Comparison of ENCODE assay signal across 10 mouse cellular contexts in genomic region chr6:125577882-125578646, GRCm38 (mm10). TPM values are rescaled to one million over a fixed set of nuclear protein-coding genes. Genes with fewer than 3 reads are reported as not detected.
A peak's percentile ranks its signal among the peaks of the same experiment; 100 is the strongest.
DNase-seq lines count a peak whose midpoint lies in the region; ATAC-seq and TF ChIP-seq lines count a peak whose summit lies in the region.
"Had no signal": no experiment of that assay in that cellular context is flagged by ENCODE, and none has a peak within 500 bp of the region (broad histone marks: within the 10 kb centered on the region; RNA-seq: fewer than 3 reads in every experiment).

No protein-coding gene starts in this region.

- 0 out of 2 replicates have a peak overlapping the region, but pooled peaks have one; percentile 13 for H3K27ac ChIP-seq in limb, embryonic 14.5 days (replicated peaks; ENCODE audit: low read depth, low read length)
- no peak overlapping the region for H3K27ac ChIP-seq in limb, embryonic 10.5 days
- 0 out of 2 replicates have a peak overlapping the region, but pooled peaks have one; percentile 24 for H3K27ac ChIP-seq in heart, embryonic 10.5 days
- H3K27ac ChIP-seq in neural tube, embryonic 15.5 days (replicated peaks), result peak overlapping the region; percentile 23; the same call in 1 of the 2 replicates

- no peak overlapping the region for H3K4me2 ChIP-seq in limb, embryonic 14.5 days (replicated peaks; ENCODE audit: low read depth, low read length, severe bottlenecking)
- no peak overlapping the region for H3K4me2 ChIP-seq in neural tube, embryonic 15.5 days

- WGBS in limb, embryonic 14.5 days, result 45% methylated on average over 11 of the region's 11 CpGs
- WGBS in limb, embryonic 10.5 days, result 57% methylated on average over 11 of the region's 11 CpGs
- 53% methylated on average over 11 of the region's 11 CpGs for WGBS in heart, embryonic 10.5 days
- 39% methylated on average over 11 of the region's 11 CpGs for WGBS in neural tube, embryonic 15.5 days

- no peaks in the 10 kb centered on the region for H3K36me3 ChIP-seq in limb, embryonic 14.5 days (ENCODE audit: control insufficient read depth, insufficient read depth, low read length)
- no peaks in the 10 kb centered on the region for H3K36me3 ChIP-seq in limb, embryonic 10.5 days
- H3K36me3 ChIP-seq in heart, embryonic 10.5 days, result no peaks in the 10 kb centered on the region
- no peaks in the 10 kb centered on the region for H3K36me3 ChIP-seq in neural tube, embryonic 15.5 days

- TF ChIP-seq POLR2A in limb, embryonic 14.5 days (IDR thresholded peaks at IDR 0.05; ENCODE audit: borderline replicate concordance, extremely low read depth, insufficient read depth, insufficient read length), result no peak

- no peak for ATAC-seq in limb, embryonic 14.5 days (ENCODE audit: low FRiP score, low read depth)
- ATAC-seq in neural tube, embryonic 15.5 days (ENCODE audit: low FRiP score), result peak; percentile 47; the same call in 1 of the 2 replicates

- H3K4me1 ChIP-seq in limb, embryonic 14.5 days (ENCODE audit: control insufficient read depth, insufficient read depth, low read length), result peaks cover 5% of the 10 kb centered on the region; the same call in 1 of the 2 replicates
- H3K4me1 ChIP-seq in limb, embryonic 10.5 days, result peaks cover 14% of the 10 kb centered on the region
- peaks cover 24% of the 10 kb centered on the region for H3K4me1 ChIP-seq in heart, embryonic 10.5 days
- peaks cover 18% of the 10 kb centered on the region for H3K4me1 ChIP-seq in neural tube, embryonic 15.5 days

- H3K27me3 ChIP-seq in limb, embryonic 14.5 days (ENCODE audit: control insufficient read depth, insufficient read depth, low read length), result no peaks in the 10 kb centered on the region
- H3K27me3 ChIP-seq in limb, embryonic 10.5 days (ENCODE audit: low read depth, poor library complexity, severe bottlenecking), result no peaks in the 10 kb centered on the region
- no peaks in the 10 kb centered on the region for H3K27me3 ChIP-seq in heart, embryonic 10.5 days (ENCODE audit: insufficient read depth, poor library complexity, severe bottlenecking)
- no peaks in the 10 kb centered on the region for H3K27me3 ChIP-seq in neural tube, embryonic 15.5 days (replicated peaks)

- H3K9ac ChIP-seq in limb, embryonic 14.5 days (ENCODE audit: low read depth, low read length, severe bottlenecking), result 0 out of 2 replicates have a peak overlapping the region, but pooled peaks have one; percentile 12
- H3K9ac ChIP-seq in neural tube, embryonic 15.5 days (replicated peaks), result no peak overlapping the region

- peak; percentile 29 for DNase-seq in limb, embryonic 14.5 days (ENCODE audit: low spot score)
- no peak for DNase-seq in limb, embryonic 10.5 days (ENCODE audit: low spot score)
- peak; percentile 92 for DNase-seq in cerebellum, adult 9-10 months
- DNase-seq in heart, embryonic 10.5 days (ENCODE audit: low spot score), result no peak
- DNase-seq in kidney, adult 8-10 months, result no peak
- no peak for DNase-seq in ovary, postnatal 36 days (ENCODE audit: low spot score)
- DNase-seq in urinary bladder, postnatal 14 days (ENCODE audit: low spot score), result no peak
- DNase-seq: thymus, adult 2 months had no signal

- H3K4me3 ChIP-seq in limb, embryonic 14.5 days (replicated peaks; ENCODE audit: low read length), result no peak overlapping the region
- no peak overlapping the region for H3K4me3 ChIP-seq in limb, embryonic 10.5 days
- H3K4me3 ChIP-seq in heart, embryonic 10.5 days, result no peak overlapping the region
- no peak overlapping the region for H3K4me3 ChIP-seq in neural tube, embryonic 15.5 days (replicated peaks)
- H3K4me3 ChIP-seq: erythroblast, embryonic 14.5 days had no signal

- no peaks in the 10 kb centered on the region for H3K9me3 ChIP-seq in limb, embryonic 14.5 days (ENCODE audit: control insufficient read depth, low read length)
- no peaks in the 10 kb centered on the region for H3K9me3 ChIP-seq in limb, embryonic 10.5 days (replicated peaks)
- no peaks in the 10 kb centered on the region for H3K9me3 ChIP-seq in heart, embryonic 10.5 days
- no peaks in the 10 kb centered on the region for H3K9me3 ChIP-seq in neural tube, embryonic 15.5 days (replicated peaks)

RNA-seq across cellular contexts. Expression of gene Vwf, which starts 31.5 kb away (rescaled TPM):
- 11.2 and 14.5 TPM in 2 replicates for polyA plus RNA-seq in limb, embryonic 14.5 days (2012; rRNA removed)
- 11.1 and 12.0 TPM in 2 replicates for polyA plus RNA-seq in limb, embryonic 14.5 days (2014; fragmentation: Nextera tagmentation; extraction: Ambion mirVana)
- 4.5 and 5.3 TPM in 2 replicates for polyA plus RNA-seq in limb, embryonic 10.5 days (2016; fragmentation: Nextera tagmentation; extraction: Ambion mirVana)
- polyA plus RNA-seq in heart, embryonic 10.5 days (2016; fragmentation: Nextera tagmentation; extraction: Ambion mirVana), result 22.1 and 26.0 TPM in 2 replicates
- 7.8 and 14.9 TPM in 2 replicates for polyA plus RNA-seq in neural tube, embryonic 15.5 days (2015; fragmentation: Nextera tagmentation; extraction: Ambion mirVana)

Comparison
In these comparisons a context has a peak if more than half of its experiments do, and no peak if none do; other contexts are left out.
1. DNase-seq: peak in limb, embryonic 14.5 days (single experiment) and cerebellum, adult 9-10 months (single experiment); none in limb, embryonic 10.5 days (single experiment), heart, embryonic 10.5 days (single experiment), kidney, adult 8-10 months (0 of 2), ovary, postnatal 36 days (single experiment) and urinary bladder, postnatal 14 days (single experiment).